Mouse (Mus musculus) hindbrain, embryonic 10.5 days (tissue): ENCODE results near the gene Ankrd34a. TPM values are rescaled to one million over a fixed set of nuclear protein-coding genes. Genes with fewer than 3 reads are reported as not detected.

ENCODE experiments used
- polyA plus RNA-seq: library from polyadenylated mRNA; unstranded; fragments of >200 nt; fragmentation: Nextera tagmentation; extraction: Ambion mirVana; gene quantifications from 2 replicates; pipeline ENCODE4 v1.2.1, GENCODE M21; 2016

Gene Ankrd34a
- polyA plus RNA-seq, 1 experiment from 2014 or later: 1.5 TPM

Other genes starting within 250 kb of the Ankrd34a start
- gene BC107364, start 144.3 kb upstream of the Ankrd34a start, polyA plus RNA-seq: 0.25 TPM in 1 of 2 replicates, not detected in the other
- 0.89 and 2.2 TPM in 2 replicates for gene Hfe2, start 71.5 kb upstream of the Ankrd34a start, polyA plus RNA-seq
- 36.3 and 38.1 TPM in 2 replicates for gene Txnip, start 38.7 kb upstream of the Ankrd34a start, polyA plus RNA-seq
- gene Gm16253, start 19.7 kb upstream of the Ankrd34a start, polyA plus RNA-seq: 0.55 and 0.93 TPM in 2 replicates
- gene Polr3gl, start 2.5 kb upstream of the Ankrd34a start, polyA plus RNA-seq: 25.3 and 29.4 TPM in 2 replicates
- gene Lix1l, start 4.5 kb downstream of the Ankrd34a start, polyA plus RNA-seq: 5.4 and 5.5 TPM in 2 replicates
- gene Rbm8a, start 33.3 kb downstream of the Ankrd34a start, polyA plus RNA-seq: 185 and 210 TPM in 2 replicates
- 39.3 and 41.8 TPM in 2 replicates for gene Pex11b, start 38.7 kb downstream of the Ankrd34a start, polyA plus RNA-seq
- gene Gm42957, start 38.8 kb downstream of the Ankrd34a start, polyA plus RNA-seq: 0.06 and 0.13 TPM in 2 replicates
- gene Itga10, start 48.9 kb downstream of the Ankrd34a start, polyA plus RNA-seq: 0.31 and 0.35 TPM in 2 replicates
- 0.10 and 0.16 TPM in 2 replicates for gene Ankrd35, start 73.5 kb downstream of the Ankrd34a start, polyA plus RNA-seq
- gene Pias3, start 99.7 kb downstream of the Ankrd34a start, polyA plus RNA-seq: 46.2 and 48.3 TPM in 2 replicates
- gene Nudt17, start 111.9 kb downstream of the Ankrd34a start, polyA plus RNA-seq: 17.1 and 19.4 TPM in 2 replicates
- 44.4 and 45.3 TPM in 2 replicates for gene Polr3c, start 131.0 kb downstream of the Ankrd34a start, polyA plus RNA-seq
- 63.8 and 64.2 TPM in 2 replicates for gene Rnf115, start 131.0 kb downstream of the Ankrd34a start, polyA plus RNA-seq
- 0.25 and 0.29 TPM in 2 replicates for gene Pdzk1, start 232.6 kb downstream of the Ankrd34a start, polyA plus RNA-seq
- gene Cd160, start 232.7 kb downstream of the Ankrd34a start, polyA plus RNA-seq: 0.06 and 0.14 TPM in 2 replicates